Mouse (Mus musculus): Measurements from ENCODE around the gene Ptprt. TPM values are rescaled to one million over a fixed set of nuclear protein-coding genes. Genes with fewer than 3 reads are reported as not detected.

Gene Ptprt
- total and polyA plus RNA-seq, 2 experiments, result 0.37 to 0.44 TPM

- Histone ChIP-seq H3K4me3 (ENCODE audit: insufficient read depth, low read depth, low read length) (no peak overlapping the region), H3K9ac (ENCODE audit: low read depth, low read length) (no peak overlapping the region), H3K36me3 (ENCODE audit: control insufficient read depth, insufficient read depth, low read length) (no peaks in the 10 kb centered on the region), H3K27me3 (ENCODE audit: control insufficient read depth, insufficient read depth, low read length) (no peaks in the 10 kb centered on the region), H3K79me2 (ENCODE audit: control insufficient read depth, insufficient read depth, low read length) (no peaks in the 10 kb centered on the region), H3K27ac (replicated peaks; ENCODE audit: insufficient read depth, low read depth, low read length) (no peak overlapping the region), H3K4me1 (ENCODE audit: control insufficient read depth, insufficient read depth, low read length) (no peaks in the 10 kb centered on the region)
- TF ChIP-seq CTCF (IDR thresholded peaks at IDR 0.05; ENCODE audit: low read depth, low read length) (no peak), POLR2A (IDR thresholded peaks at IDR 0.05; ENCODE audit: extremely low read depth, insufficient read depth, low read length) (no peak)
- no peak for DNase-seq (ENCODE audit: extremely low read depth, low read depth, low spot score)
- 89% methylated on average over 5 of the region's 5 CpGs for WGBS
Measured at GRCm38 (mm10) chr2:162078571-162079280, 582.2 kb downstream of the Ptprt start.

GRCm38 (mm10) chr2:162052816-162053215 lies 608.1 kb downstream of the Ptprt start:
- H3K4me1 ChIP-seq (ENCODE audit: control insufficient read depth, insufficient read depth, low read length), result no peaks in the 10 kb centered on the region
- 96% methylated on average over 3 of the region's 3 CpGs for WGBS
- H3K4me3 ChIP-seq (ENCODE audit: insufficient read depth, low read depth, low read length), result no peak overlapping the region
- H3K27ac ChIP-seq (replicated peaks; ENCODE audit: insufficient read depth, low read depth, low read length), result no peak overlapping the region
- TF ChIP-seq CTCF (IDR thresholded peaks at IDR 0.05; ENCODE audit: low read depth, low read length), result no peak
- TF ChIP-seq POLR2A (IDR thresholded peaks at IDR 0.05; ENCODE audit: extremely low read depth, insufficient read depth, low read length), result no peak
- H3K9ac ChIP-seq (ENCODE audit: low read depth, low read length), result no peak overlapping the region
- no peaks in the 10 kb centered on the region for H3K79me2 ChIP-seq (ENCODE audit: control insufficient read depth, insufficient read depth, low read length)
- no peak for DNase-seq (ENCODE audit: extremely low read depth, low read depth, low spot score)
- no peaks in the 10 kb centered on the region for H3K36me3 ChIP-seq (ENCODE audit: control insufficient read depth, insufficient read depth, low read length)
- no peaks in the 10 kb centered on the region for H3K27me3 ChIP-seq (ENCODE audit: control insufficient read depth, insufficient read depth, low read length)

DNA sequence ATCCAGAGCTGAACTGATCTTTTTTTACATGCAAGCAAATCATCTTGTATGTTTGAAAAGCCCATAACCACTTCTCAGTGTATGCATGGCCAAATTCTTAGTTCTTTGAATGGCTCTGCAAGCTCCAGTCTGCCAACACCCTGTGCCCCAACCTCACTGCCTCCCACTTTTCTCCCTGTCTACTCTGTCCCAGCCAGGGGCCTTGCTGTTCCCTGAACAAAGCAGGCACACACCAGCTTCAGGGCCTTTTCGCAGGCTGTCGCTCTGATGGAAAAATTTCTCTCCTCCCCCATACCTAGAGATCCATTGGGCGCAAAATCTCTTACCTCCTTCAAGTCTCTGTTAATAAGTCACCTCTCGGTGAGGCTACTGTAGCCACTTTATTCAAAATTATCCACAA lies 610.7 kb downstream of the Ptprt start:
- no peaks in the 10 kb centered on the region for H3K27me3 ChIP-seq (ENCODE audit: control insufficient read depth, insufficient read depth, low read length)
- no peak for TF ChIP-seq CTCF (IDR thresholded peaks at IDR 0.05; ENCODE audit: low read depth, low read length)
- TF ChIP-seq POLR2A (IDR thresholded peaks at IDR 0.05; ENCODE audit: extremely low read depth, insufficient read depth, low read length), result no peak
- H3K4me3 ChIP-seq (ENCODE audit: insufficient read depth, low read depth, low read length), result no peak overlapping the region
- 92% methylated on average over 4 of the region's 4 CpGs for WGBS
- no peak overlapping the region for H3K27ac ChIP-seq (replicated peaks; ENCODE audit: insufficient read depth, low read depth, low read length)
- H3K36me3 ChIP-seq (ENCODE audit: control insufficient read depth, insufficient read depth, low read length), result no peaks in the 10 kb centered on the region
- no peak for DNase-seq (ENCODE audit: extremely low read depth, low read depth, low spot score)
- no peaks in the 10 kb centered on the region for H3K4me1 ChIP-seq (ENCODE audit: control insufficient read depth, insufficient read depth, low read length)
- H3K79me2 ChIP-seq (ENCODE audit: control insufficient read depth, insufficient read depth, low read length), result no peaks in the 10 kb centered on the region
- no peak overlapping the region for H3K9ac ChIP-seq (ENCODE audit: low read depth, low read length)

DNA sequence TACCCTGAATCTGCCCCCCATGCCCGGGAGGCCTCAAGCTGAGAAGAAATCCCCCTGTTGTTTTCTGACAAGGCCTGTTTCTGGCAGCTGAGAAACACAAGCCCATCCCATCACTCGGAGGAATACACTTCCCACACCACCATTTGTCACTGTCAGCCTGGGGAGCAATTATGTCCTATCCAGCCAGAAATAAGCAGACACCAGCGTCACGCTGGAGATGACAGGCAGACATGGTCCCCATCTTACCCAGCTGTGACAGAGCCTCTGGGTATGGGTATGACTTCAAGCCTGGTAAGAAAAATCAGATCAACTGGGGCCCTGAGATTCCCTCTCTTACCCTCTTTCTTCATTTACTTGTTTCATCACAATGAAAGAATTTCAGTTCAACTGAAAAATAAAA lies 625.3 kb downstream of the Ptprt start:
- no peak overlapping the region for H3K27ac ChIP-seq (replicated peaks; ENCODE audit: insufficient read depth, low read depth, low read length)
- no peaks in the 10 kb centered on the region for H3K36me3 ChIP-seq (ENCODE audit: control insufficient read depth, insufficient read depth, low read length)
- no peak overlapping the region for H3K9ac ChIP-seq (ENCODE audit: low read depth, low read length)
- H3K4me1 ChIP-seq (ENCODE audit: control insufficient read depth, insufficient read depth, low read length), result no peaks in the 10 kb centered on the region
- TF ChIP-seq CTCF (IDR thresholded peaks at IDR 0.05; ENCODE audit: low read depth, low read length) (no peak), POLR2A (IDR thresholded peaks at IDR 0.05; ENCODE audit: extremely low read depth, insufficient read depth, low read length) (no peak)
- 73% methylated on average over 4 of the region's 4 CpGs for WGBS
- no peaks in the 10 kb centered on the region for H3K79me2 ChIP-seq (ENCODE audit: control insufficient read depth, insufficient read depth, low read length)
- H3K4me3 ChIP-seq (ENCODE audit: insufficient read depth, low read depth, low read length), result no peak overlapping the region
- no peaks in the 10 kb centered on the region for H3K27me3 ChIP-seq (ENCODE audit: control insufficient read depth, insufficient read depth, low read length)
- DNase-seq (ENCODE audit: extremely low read depth, low read depth, low spot score), result no peak

DNA sequence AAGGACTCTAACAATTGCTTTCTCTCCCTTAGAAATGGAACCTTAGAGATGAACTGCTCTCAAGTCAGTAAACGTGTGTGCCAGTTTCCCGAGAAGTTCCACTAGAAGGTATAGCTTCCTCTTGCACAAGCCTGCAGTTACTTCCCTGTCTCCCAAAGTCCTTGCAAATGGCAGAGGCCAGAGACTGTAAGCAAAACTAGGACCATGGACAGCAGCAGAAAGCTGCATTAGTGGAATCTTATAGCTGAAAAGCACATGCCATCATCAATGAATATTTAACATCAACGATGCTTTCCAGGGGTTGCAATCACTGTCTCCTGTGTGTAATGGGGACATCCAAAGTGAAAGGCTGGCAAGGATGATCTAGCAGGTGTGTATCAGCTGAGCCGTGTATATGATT lies 629.3 kb downstream of the Ptprt start:
- WGBS, result 64% methylated on average over 4 of the region's 4 CpGs
- Histone ChIP-seq H3K79me2 (ENCODE audit: control insufficient read depth, insufficient read depth, low read length) (no peaks in the 10 kb centered on the region), H3K27ac (replicated peaks; ENCODE audit: insufficient read depth, low read depth, low read length) (no peak overlapping the region), H3K27me3 (ENCODE audit: control insufficient read depth, insufficient read depth, low read length) (no peaks in the 10 kb centered on the region), H3K9ac (ENCODE audit: low read depth, low read length) (no peak overlapping the region), H3K4me1 (ENCODE audit: control insufficient read depth, insufficient read depth, low read length) (no peaks in the 10 kb centered on the region), H3K36me3 (ENCODE audit: control insufficient read depth, insufficient read depth, low read length) (no peaks in the 10 kb centered on the region), H3K4me3 (ENCODE audit: insufficient read depth, low read depth, low read length) (no peak overlapping the region)
- no peak for DNase-seq (ENCODE audit: extremely low read depth, low read depth, low spot score)
- TF ChIP-seq CTCF (IDR thresholded peaks at IDR 0.05; ENCODE audit: low read depth, low read length) (no peak), POLR2A (IDR thresholded peaks at IDR 0.05; ENCODE audit: extremely low read depth, insufficient read depth, low read length) (no peak)

DNA sequence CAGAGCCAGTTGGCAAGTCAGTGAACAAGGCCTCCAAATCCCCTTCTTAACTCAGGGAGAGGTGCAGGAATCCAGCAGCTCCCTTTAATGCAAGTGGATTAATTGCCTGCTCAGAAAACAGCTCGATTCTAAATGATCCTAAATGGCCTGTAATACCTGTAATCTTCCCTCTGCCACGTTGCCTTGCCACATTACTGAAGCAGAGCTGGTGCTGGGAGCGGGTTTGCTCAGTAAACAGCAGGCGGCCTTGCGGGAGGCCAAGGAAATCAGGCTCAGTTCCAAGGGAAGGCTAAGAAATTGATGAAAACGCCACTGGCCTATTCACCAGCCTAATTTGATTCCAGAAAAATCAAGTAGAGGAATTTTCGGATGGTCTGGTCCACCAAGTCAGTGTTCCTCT lies 659.9 kb downstream of the Ptprt start:
- no peak for DNase-seq (ENCODE audit: extremely low read depth, low read depth, low spot score)
- TF ChIP-seq POLR2A (IDR thresholded peaks at IDR 0.05; ENCODE audit: extremely low read depth, insufficient read depth, low read length) (no peak), CTCF (IDR thresholded peaks at IDR 0.05; ENCODE audit: low read depth, low read length) (no peak)
- no peak overlapping the region for H3K9ac ChIP-seq (ENCODE audit: low read depth, low read length)
- H3K36me3 ChIP-seq (ENCODE audit: control insufficient read depth, insufficient read depth, low read length), result no peaks in the 10 kb centered on the region
- no peak overlapping the region for H3K4me3 ChIP-seq (ENCODE audit: insufficient read depth, low read depth, low read length)
- no peaks in the 10 kb centered on the region for H3K27me3 ChIP-seq (ENCODE audit: control insufficient read depth, insufficient read depth, low read length)
- no peak overlapping the region for H3K27ac ChIP-seq (replicated peaks; ENCODE audit: insufficient read depth, low read depth, low read length)
- WGBS, result 64% methylated on average over 7 of the region's 7 CpGs
- no peaks in the 10 kb centered on the region for H3K79me2 ChIP-seq (ENCODE audit: control insufficient read depth, insufficient read depth, low read length)
- H3K4me1 ChIP-seq (ENCODE audit: control insufficient read depth, insufficient read depth, low read length), result no peaks in the 10 kb centered on the region
